Mouse (Mus musculus) kidney, embryonic 16.5 days (tissue): ENCODE measurements around the gene Rpl13a. TPM values are rescaled to one million over a fixed set of nuclear protein-coding genes. Genes with fewer than 3 reads are reported as not detected.

ENCODE experiments used
- ATAC-seq: fragments of 200-750 bp; cut with Nextera tagmentation; 2 replicates; pipeline ENCODE4 v1.8.0; 2017; ENCODE audit warnings: moderate TSS enrichment; ENCODE audit not compliant: low FRiP score, low TSS enrichment
- H3K27ac ChIP-seq: fragments of 300-500 bp; sonication (generic); 2 replicates; pipeline ENCODE4 v1.5.1; 2014; ENCODE audit warnings: low read length
- H3K27me3 ChIP-seq: fragments of 300-500 bp; sonication (generic); 2 replicates; pipeline ENCODE4 v1.6.1; 2014; ENCODE audit warnings: low read length, control low read depth, mixed read lengths; ENCODE audit not compliant: insufficient read depth
- H3K36me3 ChIP-seq: fragments of 300-500 bp; sonication (generic); 2 replicates; pipeline ENCODE4 v1.6.1; 2014; ENCODE audit warnings: low read length, control low read depth, mixed read lengths; ENCODE audit not compliant: insufficient read depth
- H3K4me1 ChIP-seq: fragments of 300-500 bp; sonication (generic); 2 replicates; pipeline ENCODE4 v1.6.1; 2014; ENCODE audit warnings: low read length, control low read depth, mixed read lengths; ENCODE audit not compliant: insufficient read depth
- H3K4me2 ChIP-seq: fragments of 300-500 bp; sonication (generic); replicated peaks from 2 replicates; pipeline ENCODE4 v1.6.1; 2014; ENCODE audit warnings: low read depth, low read length
- H3K4me3 ChIP-seq: fragments of 300-500 bp; sonication (generic); 2 replicates; pipeline ENCODE4 v1.5.1; 2014; ENCODE audit warnings: mild to moderate bottlenecking, low read length
- H3K9ac ChIP-seq: fragments of 300-500 bp; sonication (generic); replicated peaks from 2 replicates; pipeline ENCODE4 v1.6.1; 2014; ENCODE audit warnings: low read length
- H3K9me3 ChIP-seq: fragments of 300-500 bp; sonication (generic); 2 replicates; pipeline ENCODE4 v1.6.1; 2016; ENCODE audit warnings: low read length, control low read depth
- WGBS: fragments of 180-500 bp; shearing (Covaris S2); extraction: QIAGEN DNeasy Blood & Tissue Kit; methylation state at CpG from one replicate; pipeline ENCODE4 v1.1.7; 2014; 5-methylcytosine and 5-hydroxymethylcytosine counted together
- polyA plus RNA-seq: library from polyadenylated mRNA; unstranded; fragments of >200 nt; fragmentation: Nextera tagmentation; extraction: Ambion mirVana; gene quantifications from 2 replicates; pipeline ENCODE4 v1.2.1, GENCODE M21; 2015

The Rpl13a gene
- polyA plus RNA-seq, 1 experiment from 2014 or later: 1,083 TPM

GRCm38 (mm10) chr7:45167761-45168445, 39.3 kb upstream of the Rpl13a start:
- Histone ChIP-seq H3K9me3 (peaks cover 19% of the 10 kb centered on the region), H3K9ac (no peak overlapping the region), H3K27ac (no peak overlapping the region), H3K27me3 (peaks cover 76% of the 10 kb centered on the region), H3K4me1 (0 out of 2 replicates have a peak, but pooled peaks cover 5% of the 10 kb centered on the region), H3K4me3 (no peak overlapping the region), H3K4me2 (no peak overlapping the region), H3K36me3 (no peaks in the 10 kb centered on the region)
- ATAC-seq: no peak
- WGBS: 3% methylated on average over 19 of the region's 19 CpGs

DNA sequence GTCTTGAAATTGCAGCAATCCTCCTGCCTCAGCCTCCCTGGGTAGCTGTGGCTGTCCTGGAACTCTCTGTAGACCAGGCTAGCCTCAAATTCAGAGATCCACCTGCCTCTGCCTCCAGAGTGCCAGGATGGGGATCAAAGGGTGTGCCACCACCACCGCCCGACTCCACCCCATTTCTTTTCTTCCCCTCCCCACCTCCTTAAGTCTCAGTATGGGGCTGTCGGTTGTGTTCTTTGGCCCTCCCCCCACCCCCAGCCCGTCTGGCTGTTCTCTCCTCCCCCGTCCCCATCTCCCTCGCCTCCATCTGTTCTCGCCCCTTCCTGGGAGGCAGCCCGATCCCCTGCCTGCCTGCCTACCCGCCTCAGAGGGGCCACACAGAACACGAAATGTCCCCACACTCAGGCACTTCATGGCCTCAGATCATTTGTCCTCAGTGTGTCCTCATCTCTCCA, 38.4 kb upstream of the Rpl13a start:
- Histone ChIP-seq H3K36me3 (no peaks in the 10 kb centered on the region), H3K4me3 (no peak overlapping the region), H3K27me3 (peaks cover 73% of the 10 kb centered on the region), H3K27ac (no peak overlapping the region), H3K9ac (no peak overlapping the region), H3K4me2 (no peak overlapping the region), H3K4me1 (peaks cover 9% of the 10 kb centered on the region), H3K9me3 (peaks cover 19% of the 10 kb centered on the region)
- no peak for ATAC-seq
- 23% methylated on average over 9 of the region's 10 CpGs for WGBS

DNA sequence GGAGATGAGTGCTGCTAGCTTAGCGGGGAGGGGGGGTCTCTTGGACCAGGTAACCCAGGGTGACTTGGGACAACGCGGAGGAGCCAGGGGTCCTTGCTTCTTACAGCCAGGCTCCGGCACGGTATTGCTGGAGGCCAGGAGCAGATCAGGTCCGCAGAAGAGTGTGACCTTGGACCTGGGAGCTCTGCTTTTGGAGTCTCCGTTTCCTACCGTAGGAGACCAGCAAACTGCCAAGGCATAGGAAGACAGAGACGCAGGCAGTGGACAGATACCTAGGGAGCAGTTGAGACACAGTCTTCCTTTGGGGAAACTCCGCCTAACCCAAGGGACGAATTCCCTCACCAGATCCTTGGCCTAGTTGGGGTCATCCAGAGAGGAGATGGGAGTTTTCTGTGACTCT, 37.1 kb upstream of the Rpl13a start:
- ATAC-seq: no peak
- Histone ChIP-seq H3K36me3 (0 out of 2 replicates have a peak, but pooled peaks cover 1% of the 10 kb centered on the region), H3K27me3 (peaks cover 69% of the 10 kb centered on the region), H3K4me2 (no peak overlapping the region), H3K4me1 (peaks cover 9% of the 10 kb centered on the region), H3K27ac (no peak overlapping the region), H3K9ac (no peak overlapping the region), H3K9me3 (peaks cover 19% of the 10 kb centered on the region), H3K4me3 (no peak overlapping the region)
- 50% methylated on average over 11 of the region's 11 CpGs for WGBS

- peaks cover 12% of the 10 kb centered on the region for H3K9me3 ChIP-seq
- no peak overlapping the region for H3K4me3 ChIP-seq
- peaks cover 69% of the 10 kb centered on the region for H3K27me3 ChIP-seq
- H3K9ac ChIP-seq: no peak overlapping the region
- H3K36me3 ChIP-seq: peaks cover 9% of the 10 kb centered on the region; the same call in 1 of the 2 replicates
- 60% methylated on average over 5 of the region's 5 CpGs for WGBS
- peaks cover 9% of the 10 kb centered on the region for H3K4me1 ChIP-seq
- no peak overlapping the region for H3K27ac ChIP-seq
- no peak for ATAC-seq
- H3K4me2 ChIP-seq: no peak overlapping the region
Measured at GRCm38 (mm10) chr7:45164833-45165232, 36.3 kb upstream of the Rpl13a start.

DNA sequence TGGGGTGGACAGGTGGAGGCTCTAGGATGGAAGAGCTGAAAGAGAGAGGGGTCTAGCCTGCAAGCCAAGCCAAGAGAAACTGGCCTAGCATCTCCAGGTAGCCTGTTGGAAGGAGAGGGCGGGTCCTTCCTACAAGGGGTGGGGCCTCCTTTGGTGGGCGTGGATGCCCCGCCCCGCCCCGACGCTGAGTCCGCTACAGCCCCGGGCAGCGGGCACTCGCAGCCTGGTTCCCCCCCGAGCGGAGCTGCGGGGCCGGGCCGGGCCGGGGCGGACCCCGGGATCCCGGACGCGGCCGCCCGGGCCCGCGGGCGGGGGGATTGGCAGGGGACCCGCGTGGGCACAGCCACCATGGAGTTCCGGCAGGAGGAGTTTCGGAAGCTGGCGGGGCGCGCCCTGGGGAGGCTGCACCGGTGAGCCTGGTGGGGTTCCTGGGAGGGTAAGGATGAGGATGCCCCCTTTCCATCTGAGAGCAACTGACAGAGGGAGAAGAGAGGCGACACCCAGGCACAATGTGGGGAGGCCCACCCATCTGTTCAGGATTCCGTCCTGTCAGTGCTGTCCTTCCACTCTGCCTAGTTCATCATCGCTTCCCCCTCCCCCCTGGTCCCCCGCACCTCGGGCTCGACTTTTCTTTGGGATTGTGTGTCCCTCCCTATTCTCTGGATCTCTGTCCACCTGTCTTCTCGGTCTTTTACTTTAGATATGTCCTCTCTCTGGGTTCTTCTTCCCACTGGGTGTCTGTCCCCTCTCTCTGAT, 35.4 kb upstream of the Rpl13a start, which contains the start of gene Slc17a7:
Slc17a7 (plus strand) TSS at position 215 of the 756 bp plus-strand sequence.
- peak; percentile 25; the same call in 1 of the 2 replicates for ATAC-seq

GRCm38 (mm10) chr7:45162996-45163615, 34.5 kb upstream of the Rpl13a start:
- Histone ChIP-seq H3K27ac (no peak overlapping the region), H3K9ac (no peak overlapping the region), H3K4me1 (peaks cover 9% of the 10 kb centered on the region), H3K27me3 (peaks cover 54% of the 10 kb centered on the region), H3K4me2 (no peak overlapping the region), H3K36me3 (peaks cover 19% of the 10 kb centered on the region), H3K9me3 (no peaks in the 10 kb centered on the region), H3K4me3 (no peak overlapping the region)
- no peak for ATAC-seq
- WGBS: 77% methylated on average over 9 of the region's 9 CpGs

More for the DNA sequence above, 35.4 kb upstream of the Rpl13a start, which contains the start of gene Slc17a7:
- peak within 1 kb of the TSS; percentile 56 for H3K4me3 ChIP-seq
- peaks cover 3% of the 10 kb centered on the region for H3K9me3 ChIP-seq
- peak within 1 kb of the TSS; percentile 60; the same call in 1 of the 2 replicates for H3K9ac ChIP-seq
- 1% methylated on average over 41 of the region's 41 CpGs for WGBS
- H3K36me3 ChIP-seq: peaks cover 18% of the 10 kb centered on the region
- no peak within 1 kb of the TSS for H3K27ac ChIP-seq
- H3K4me1 ChIP-seq: peaks cover 9% of the 10 kb centered on the region
- H3K4me2 ChIP-seq: peak within 1 kb of the TSS; percentile 78
- H3K27me3 ChIP-seq: peaks cover 62% of the 10 kb centered on the region

- Histone ChIP-seq H3K9me3 (no peaks in the 10 kb centered on the region), H3K36me3 (peaks cover 19% of the 10 kb centered on the region), H3K27me3 (peaks cover 48% of the 10 kb centered on the region), H3K4me3 (peak overlapping the region; percentile 48), H3K9ac (peak overlapping the region; percentile 54; the same call in 1 of the 2 replicates), H3K4me1 (peaks cover 9% of the 10 kb centered on the region), H3K27ac (no peak overlapping the region), H3K4me2 (peak overlapping the region; percentile 86)
- ATAC-seq: no peak; the same call in 1 of the 2 replicates
- 25% methylated on average over 6 of the region's 6 CpGs for WGBS
Measured at GRCm38 (mm10) chr7:45162551-45162950, 34.0 kb upstream of the Rpl13a start.

DNA sequence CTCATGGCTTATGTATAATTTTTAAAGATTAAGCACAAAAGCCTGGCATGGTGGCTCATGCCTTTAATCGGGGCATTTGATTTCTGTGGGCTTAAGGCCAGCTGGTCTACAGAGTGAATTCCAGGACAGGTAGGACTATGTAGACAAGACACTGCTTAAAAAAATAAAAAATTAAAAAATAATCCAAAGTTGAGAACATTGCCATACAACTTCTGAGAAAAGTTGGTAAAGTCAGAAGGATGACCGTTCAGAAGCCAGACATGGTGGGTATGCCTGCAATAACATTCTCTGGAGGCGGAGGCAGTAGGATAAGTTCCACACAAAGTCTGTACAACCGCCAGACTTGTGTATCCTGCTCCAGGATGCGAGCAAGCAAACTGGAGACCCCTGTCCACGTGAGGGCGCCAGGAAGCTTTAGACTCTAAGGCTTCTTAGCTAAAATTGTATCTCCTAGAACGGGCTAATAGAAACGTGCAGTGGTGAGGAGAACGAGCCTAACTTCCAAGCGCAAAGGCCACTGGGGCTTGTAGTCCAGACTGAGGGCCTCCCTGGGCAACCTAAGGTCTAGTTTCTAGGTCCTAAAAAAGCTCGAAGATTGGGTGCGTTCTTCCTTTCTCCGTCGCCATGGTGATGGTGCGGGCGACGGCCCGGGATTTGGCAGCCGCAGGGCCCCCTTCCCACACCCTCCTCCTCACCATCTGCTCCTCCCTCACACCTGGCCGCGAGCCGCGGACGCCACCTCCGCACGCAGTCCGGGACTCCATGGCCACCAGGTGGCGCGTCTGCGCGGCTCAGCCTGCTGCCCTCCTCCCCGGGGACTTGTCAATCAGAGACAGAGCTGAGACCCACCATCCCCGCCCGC, 33.3 kb upstream of the Rpl13a start:
- H3K27me3 ChIP-seq: peaks cover 41% of the 10 kb centered on the region
- peak overlapping the region; percentile 86 for H3K4me2 ChIP-seq
- WGBS: 4% methylated on average over 35 of the region's 35 CpGs
- H3K9ac ChIP-seq: peak overlapping the region; percentile 54; the same call in 1 of the 2 replicates
- peaks cover 20% of the 10 kb centered on the region for H3K36me3 ChIP-seq
- peak overlapping the region; percentile 48 for H3K4me3 ChIP-seq
- ATAC-seq: peak; percentile 94
- peak overlapping the region; percentile 1; the same call in 1 of the 2 replicates for H3K27ac ChIP-seq
- no peaks in the 10 kb centered on the region for H3K9me3 ChIP-seq
- peaks cover 9% of the 10 kb centered on the region for H3K4me1 ChIP-seq

DNA sequence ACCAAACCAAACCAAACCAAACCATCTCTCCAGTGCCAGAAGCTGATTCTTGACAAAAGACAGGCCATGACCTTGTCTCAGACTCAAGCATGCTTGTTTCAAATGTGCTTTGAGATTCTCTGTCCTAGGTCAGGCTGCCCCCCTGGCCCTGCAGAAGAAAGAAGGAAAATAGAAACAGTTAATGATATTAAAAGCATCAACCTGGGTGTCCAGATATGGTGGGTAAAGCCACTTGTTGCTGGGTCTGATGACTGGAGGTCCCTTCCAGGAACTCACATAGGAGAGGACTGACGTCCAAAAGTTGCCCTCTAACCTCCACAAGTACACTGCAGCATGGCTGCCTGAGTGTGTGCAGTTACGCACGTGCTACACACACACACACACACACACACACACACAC, 32.3 kb upstream of the Rpl13a start:
- peaks cover 9% of the 10 kb centered on the region for H3K4me1 ChIP-seq
- WGBS: 86% methylated on average over 3 of the region's 3 CpGs

More for the DNA sequence above, 32.3 kb upstream of the Rpl13a start:
- Histone ChIP-seq H3K27me3 (peaks cover 32% of the 10 kb centered on the region), H3K9ac (no peak overlapping the region), H3K9me3 (no peaks in the 10 kb centered on the region), H3K4me2 (no peak overlapping the region), H3K27ac (no peak overlapping the region), H3K36me3 (peaks cover 22% of the 10 kb centered on the region), H3K4me3 (no peak overlapping the region)
- no peak for ATAC-seq
